Mouse (Mus musculus): ENCODE measurements around the gene Gpr27.

- TF ChIP-seq POLR2A (IDR thresholded peaks at IDR 0.05; ENCODE audit: low read depth, low read length) (no peak), CTCF (IDR thresholded peaks at IDR 0.05; ENCODE audit: extremely low read depth, insufficient read length, insufficient replicate concordance, low read depth, low read length) (no peak)
These were observed 14.4 kb upstream of the Gpr27 start for GRCm38 (mm10) chr6:99678108-99678507.

Measured in small intestine, adult 2 months (tissue).